Mouse (Mus musculus) stomach, embryonic 16.5 days (tissue): ENCODE results near the gene Chchd6. TPM values are rescaled to one million over a fixed set of nuclear protein-coding genes. Genes with fewer than 3 reads are reported as not detected.
A peak's percentile ranks its signal among the peaks of the same experiment; 100 is the strongest.

Source experiments
- ATAC-seq: fragments of 200-750 bp; cut with Nextera tagmentation; 2 replicates; pipeline ENCODE4 v1.8.0; 2017; ENCODE audit warnings: moderate number of reproducible peaks, moderate TSS enrichment; ENCODE audit not compliant: insufficient read depth, low FRiP score
- H3K27ac ChIP-seq: fragments of 300-500 bp; sonication (generic); 2 replicates; pipeline ENCODE4 v1.5.1; 2014; ENCODE audit warnings: low read length
- H3K27me3 ChIP-seq: fragments of 300-500 bp; sonication (generic); 2 replicates; pipeline ENCODE4 v1.6.1; 2014; ENCODE audit warnings: low read length, control low read depth, mixed read lengths; ENCODE audit not compliant: control insufficient read depth, insufficient read depth
- H3K36me3 ChIP-seq: fragments of 300-500 bp; sonication (generic); 2 replicates; pipeline ENCODE4 v1.6.1; 2014; ENCODE audit warnings: low read length; ENCODE audit not compliant: control insufficient read depth, insufficient read depth
- H3K4me1 ChIP-seq: fragments of 300-500 bp; sonication (generic); 2 replicates; pipeline ENCODE4 v1.6.1; 2014; ENCODE audit warnings: low read length, control low read depth, mixed read lengths; ENCODE audit not compliant: control insufficient read depth, insufficient read depth
- H3K4me2 ChIP-seq: fragments of 300-500 bp; sonication (generic); 2 replicates; pipeline ENCODE4 v1.6.1; 2014; ENCODE audit warnings: low read depth, low read length, mixed read lengths
- H3K4me3 ChIP-seq: fragments of 300-500 bp; sonication (generic); replicated peaks from 2 replicates; pipeline ENCODE4 v1.5.1; 2014; ENCODE audit warnings: mild to moderate bottlenecking, low read length
- H3K9ac ChIP-seq: fragments of 300-500 bp; sonication (generic); 2 replicates; pipeline ENCODE4 v1.6.1; 2014; ENCODE audit warnings: low read length
- H3K9me3 ChIP-seq: fragments of 300-500 bp; sonication (generic); replicated peaks from 2 replicates; pipeline ENCODE4 v1.6.1; 2016; ENCODE audit warnings: low read length, control low read depth; ENCODE audit not compliant: control insufficient read depth
- WGBS: fragments of 180-500 bp; shearing (Covaris S2); extraction: QIAGEN DNeasy Blood & Tissue Kit; methylation state at CpG from one replicate; pipeline ENCODE4 v1.1.7; 2014; 5-methylcytosine and 5-hydroxymethylcytosine counted together
- polyA plus RNA-seq: library from polyadenylated mRNA; unstranded; fragments of >200 nt; fragmentation: Nextera tagmentation; extraction: Ambion mirVana; gene quantifications from 2 replicates; pipeline ENCODE4 v1.2.1, GENCODE M21; 2015

Gene Chchd6
- polyA plus RNA-seq, 1 experiment from 2014 or later, result 38.0 TPM

DNA sequence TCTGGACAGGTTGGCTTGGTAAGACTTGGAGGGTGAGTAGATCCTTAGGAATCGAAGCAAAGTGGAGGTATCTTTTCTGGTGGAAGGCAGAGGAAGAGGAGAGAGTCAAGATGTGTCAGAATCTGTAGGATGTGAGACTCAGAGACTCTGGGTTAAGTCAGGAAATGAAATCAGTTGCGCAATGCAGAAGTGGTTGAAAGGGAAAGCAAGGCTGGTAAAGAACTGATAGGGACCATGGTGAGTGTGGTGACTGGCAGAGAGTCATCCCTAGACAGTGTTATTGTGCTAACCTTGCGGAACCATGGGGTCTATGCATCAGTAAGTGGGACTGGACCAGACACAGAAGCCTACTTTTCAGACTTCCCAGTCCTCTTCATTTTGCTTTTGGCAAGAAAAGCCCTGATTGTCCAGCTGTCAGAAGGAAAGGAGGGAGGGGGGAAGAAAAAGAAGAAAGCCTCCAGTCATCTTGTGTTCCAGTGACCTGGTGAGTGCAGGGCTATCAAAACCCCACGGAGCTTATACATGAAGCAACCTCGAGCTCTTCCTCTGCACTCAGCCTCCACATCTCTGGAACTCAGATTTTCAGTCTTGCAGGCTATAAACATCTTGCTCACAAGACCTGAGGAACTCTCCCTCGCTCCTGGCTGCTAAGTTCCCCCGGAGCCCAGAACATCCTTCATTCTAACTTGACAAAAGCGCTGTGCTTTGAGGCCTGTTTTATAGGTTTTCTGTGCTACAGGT lies 32.8 kb upstream of the Chchd6 start:
- Histone ChIP-seq H3K27ac (no peak overlapping the region), H3K4me3 (no peak overlapping the region), H3K4me2 (no peak overlapping the region), H3K9ac (no peak overlapping the region), H3K9me3 (no peaks in the 10 kb centered on the region), H3K36me3 (no peaks in the 10 kb centered on the region), H3K27me3 (no peaks in the 10 kb centered on the region), H3K4me1 (no peaks in the 10 kb centered on the region)
- 50% methylated on average over 8 of the region's 8 CpGs for WGBS
- no peak for ATAC-seq

DNA sequence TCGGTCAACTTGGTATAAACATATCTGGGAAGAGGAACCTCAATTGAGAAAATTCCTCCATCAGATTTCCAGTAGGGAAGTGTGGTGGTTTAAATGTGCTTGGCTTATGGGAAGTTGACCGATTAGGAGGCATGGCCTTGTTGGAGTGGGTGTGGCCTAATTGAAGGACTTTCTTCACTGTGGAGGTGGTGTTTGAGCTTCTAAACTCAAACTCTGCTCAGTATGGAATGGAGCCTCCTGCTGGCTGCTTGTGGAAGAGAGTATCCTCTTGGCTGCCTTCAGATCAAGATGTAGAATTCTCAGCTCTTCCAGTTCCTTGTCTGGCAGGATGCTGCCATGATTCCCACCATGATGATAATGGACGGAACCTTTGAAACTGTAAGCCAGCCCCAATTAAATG lies 27.2 kb upstream of the Chchd6 start:
- H3K4me2 ChIP-seq, result no peak overlapping the region
- H3K9me3 ChIP-seq, result no peaks in the 10 kb centered on the region
- WGBS, result 80% methylated on average over 3 of the region's 3 CpGs
- H3K27ac ChIP-seq, result no peak overlapping the region
- ATAC-seq, result no peak
- H3K4me3 ChIP-seq, result no peak overlapping the region
- no peaks in the 10 kb centered on the region for H3K27me3 ChIP-seq
- H3K9ac ChIP-seq, result no peak overlapping the region
- H3K4me1 ChIP-seq, result no peaks in the 10 kb centered on the region
- no peaks in the 10 kb centered on the region for H3K36me3 ChIP-seq

DNA sequence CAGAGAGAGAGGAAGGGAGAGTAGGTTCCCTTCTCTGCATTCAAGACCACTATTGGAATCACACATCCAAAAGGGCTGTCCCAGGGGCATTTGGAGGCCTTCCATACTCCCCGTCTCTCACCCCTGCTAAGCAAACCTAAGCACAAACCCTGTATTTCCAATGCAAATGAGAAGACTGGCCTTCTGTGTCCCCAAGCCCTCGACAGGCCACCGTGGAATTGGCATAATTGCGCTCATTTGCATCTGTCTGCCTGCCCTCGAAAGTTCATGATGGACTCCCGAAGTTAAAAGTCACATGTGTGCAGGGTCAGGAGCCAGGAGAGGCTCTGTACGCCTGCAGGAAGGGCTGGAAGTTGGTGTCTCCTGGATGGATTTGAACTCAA lies 19.9 kb upstream of the Chchd6 start:
- Histone ChIP-seq H3K4me1 (no peaks in the 10 kb centered on the region), H3K4me2 (no peak overlapping the region), H3K9me3 (no peaks in the 10 kb centered on the region), H3K9ac (no peak overlapping the region), H3K27me3 (no peaks in the 10 kb centered on the region), H3K36me3 (no peaks in the 10 kb centered on the region), H3K4me3 (no peak overlapping the region), H3K27ac (no peak overlapping the region)
- ATAC-seq, result no peak
- WGBS, result 61% methylated on average over 7 of the region's 7 CpGs

- Histone ChIP-seq H3K36me3 (no peaks in the 10 kb centered on the region), H3K27ac (no peak overlapping the region)
- ATAC-seq, result no peak
Measured at GRCm38 (mm10) chr6:89614596-89615372, 19.3 kb upstream of the Chchd6 start.

GRCm38 (mm10) chr6:89614107-89614471 lies 18.6 kb upstream of the Chchd6 start:
- Histone ChIP-seq H3K27ac (no peak overlapping the region), H3K4me3 (no peak overlapping the region), H3K9me3 (no peaks in the 10 kb centered on the region), H3K4me2 (no peak overlapping the region), H3K9ac (no peak overlapping the region), H3K27me3 (no peaks in the 10 kb centered on the region), H3K4me1 (no peaks in the 10 kb centered on the region), H3K36me3 (no peaks in the 10 kb centered on the region)
- 5% methylated on average over 2 of the region's 2 CpGs for WGBS
- ATAC-seq, result no peak

More at GRCm38 (mm10) chr6:89614596-89615372, 19.3 kb upstream of the Chchd6 start:
- no peaks in the 10 kb centered on the region for H3K4me1 ChIP-seq
- H3K9me3 ChIP-seq, result no peaks in the 10 kb centered on the region
- no peaks in the 10 kb centered on the region for H3K27me3 ChIP-seq
- no peak overlapping the region for H3K9ac ChIP-seq
- H3K4me3 ChIP-seq, result no peak overlapping the region
- 65% methylated on average over 7 of the region's 7 CpGs for WGBS
- no peak overlapping the region for H3K4me2 ChIP-seq

- peak; percentile 77 for ATAC-seq
- H3K9me3 ChIP-seq, result no peaks in the 10 kb centered on the region
- WGBS, result 28% methylated on average over 15 of the region's 15 CpGs
- no peaks in the 10 kb centered on the region for H3K4me1 ChIP-seq
- H3K4me2 ChIP-seq, result no peak overlapping the region
- H3K9ac ChIP-seq, result no peak overlapping the region
- no peaks in the 10 kb centered on the region for H3K36me3 ChIP-seq
- H3K4me3 ChIP-seq, result no peak overlapping the region
- H3K27ac ChIP-seq, result no peak overlapping the region
- H3K27me3 ChIP-seq, result no peaks in the 10 kb centered on the region
Measured at GRCm38 (mm10) chr6:89613336-89614106, 18.1 kb upstream of the Chchd6 start.

DNA sequence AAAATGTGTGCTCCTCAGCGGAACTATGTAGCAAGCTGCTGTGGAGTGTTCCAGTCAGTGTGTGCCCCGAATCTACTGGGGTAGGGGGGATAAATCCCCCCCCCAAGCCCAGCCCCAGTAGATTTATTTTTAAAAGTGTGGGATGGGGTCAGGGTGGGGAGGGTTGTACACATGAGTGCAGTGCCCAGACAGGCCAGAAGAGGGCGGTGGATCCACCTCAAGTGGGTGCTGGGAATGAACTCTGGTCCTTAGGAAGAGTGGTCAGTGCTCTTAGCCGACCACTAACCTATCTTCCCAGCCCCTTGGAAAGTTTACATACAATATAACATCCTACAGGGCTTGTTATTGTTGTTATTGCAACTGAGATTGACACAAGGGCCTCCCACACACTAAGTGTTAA lies 12.5 kb upstream of the Chchd6 start:
- no peaks in the 10 kb centered on the region for H3K9me3 ChIP-seq
- H3K36me3 ChIP-seq, result no peaks in the 10 kb centered on the region
- H3K4me2 ChIP-seq, result no peak overlapping the region
- no peak overlapping the region for H3K4me3 ChIP-seq
- WGBS, result 37% methylated on average over 4 of the region's 4 CpGs
- H3K4me1 ChIP-seq, result no peaks in the 10 kb centered on the region
- H3K27me3 ChIP-seq, result no peaks in the 10 kb centered on the region
- H3K27ac ChIP-seq, result no peak overlapping the region
- no peak overlapping the region for H3K9ac ChIP-seq
- ATAC-seq, result no peak

DNA sequence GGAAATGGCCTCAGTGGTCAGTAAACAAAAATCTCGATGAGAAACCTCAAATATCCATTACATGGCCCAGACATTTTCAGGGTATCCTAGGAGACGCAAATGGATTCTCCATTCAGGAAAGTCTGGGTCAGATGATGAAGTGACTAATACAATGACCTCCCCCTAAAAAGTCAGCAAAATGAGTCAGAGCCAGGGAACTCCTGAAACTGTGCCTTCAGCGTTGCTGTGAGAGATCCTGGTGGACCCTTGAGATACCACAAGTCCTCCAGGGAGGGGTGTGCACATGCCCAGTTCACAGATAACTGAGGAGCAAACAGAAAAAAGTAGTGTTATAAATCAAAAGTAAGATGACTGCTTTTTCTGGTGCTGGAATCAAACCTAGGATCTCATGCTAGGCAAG lies 10.6 kb upstream of the Chchd6 start:
- Histone ChIP-seq H3K4me3 (no peak overlapping the region), H3K27ac (no peak overlapping the region), H3K27me3 (no peaks in the 10 kb centered on the region), H3K4me1 (no peaks in the 10 kb centered on the region), H3K9ac (no peak overlapping the region), H3K4me2 (no peak overlapping the region), H3K36me3 (no peaks in the 10 kb centered on the region), H3K9me3 (no peaks in the 10 kb centered on the region)
- ATAC-seq, result no peak
- WGBS, result 55% methylated on average over 3 of the region's 3 CpGs

DNA sequence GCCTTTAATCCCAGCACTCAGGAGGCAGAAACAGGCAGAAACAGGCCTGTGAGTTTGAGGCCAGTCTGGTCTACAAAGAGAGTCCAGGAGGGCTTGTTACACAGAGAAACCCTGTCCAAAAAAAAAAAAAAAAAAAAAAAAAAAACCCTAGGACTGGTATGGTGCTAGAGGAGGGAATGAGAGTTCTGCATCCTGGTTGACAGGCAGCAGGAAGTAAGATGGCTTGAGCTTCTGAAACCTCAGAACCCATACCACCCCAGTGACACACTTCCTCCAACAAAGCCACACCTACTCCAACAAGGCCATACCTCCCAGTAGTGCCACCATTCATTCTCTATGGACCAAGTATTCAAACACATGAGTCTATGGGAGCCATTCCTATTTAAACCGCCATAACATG lies 1.1 kb upstream of the Chchd6 start:
- Histone ChIP-seq H3K9ac (no peak overlapping the region), H3K36me3 (no peaks in the 10 kb centered on the region), H3K9me3 (no peaks in the 10 kb centered on the region), H3K27me3 (no peaks in the 10 kb centered on the region), H3K27ac (no peak overlapping the region), H3K4me1 (no peaks in the 10 kb centered on the region), H3K4me3 (no peak overlapping the region), H3K4me2 (no peak overlapping the region)
- ATAC-seq, result no peak
- 92% methylated on average over 1 of the region's 1 CpGs for WGBS
